Mouse (Mus musculus) lung, postnatal 25 days (tissue): ENCODE results near the gene Map2k2.
"Not testable (repeated sequence)": the region's sequence is repeated elsewhere in the genome, so short reads cannot be mapped to it uniquely, and the experiment has no call there.

Experiments
- DNase-seq: peaks from one replicate; pipeline ENCODE4 v3.0.0; 2022; ENCODE audit warnings: low spot score

Map2k2 gene

DNA sequence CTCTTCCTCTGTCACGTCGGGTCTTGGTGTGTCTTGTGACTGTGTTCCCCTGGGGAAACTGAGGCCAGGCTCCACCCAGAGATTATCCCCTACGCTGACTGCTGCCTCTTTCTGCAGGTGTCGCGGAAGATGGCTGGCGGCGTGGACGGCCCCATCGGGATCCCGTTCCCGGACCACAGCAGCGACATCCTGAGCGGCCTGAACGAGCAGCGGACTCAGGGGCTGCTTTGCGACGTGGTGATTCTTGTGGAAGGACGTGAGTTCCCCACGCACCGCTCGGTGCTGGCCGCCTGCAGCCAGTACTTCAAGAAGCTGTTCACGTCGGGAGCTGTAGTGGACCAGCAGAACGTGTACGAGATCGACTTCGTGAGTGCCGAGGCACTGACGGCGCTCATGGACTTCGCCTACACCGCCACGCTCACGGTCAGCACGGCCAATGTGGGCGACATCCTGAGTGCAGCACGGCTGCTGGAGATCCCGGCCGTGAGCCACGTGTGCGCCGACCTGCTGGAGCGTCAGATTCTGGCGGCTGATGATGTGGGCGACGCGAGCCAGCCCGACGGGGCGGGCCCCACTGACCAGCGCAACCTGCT is 38.2 kb downstream of the Map2k2 start:
- DNase-seq: no peak

DNA sequence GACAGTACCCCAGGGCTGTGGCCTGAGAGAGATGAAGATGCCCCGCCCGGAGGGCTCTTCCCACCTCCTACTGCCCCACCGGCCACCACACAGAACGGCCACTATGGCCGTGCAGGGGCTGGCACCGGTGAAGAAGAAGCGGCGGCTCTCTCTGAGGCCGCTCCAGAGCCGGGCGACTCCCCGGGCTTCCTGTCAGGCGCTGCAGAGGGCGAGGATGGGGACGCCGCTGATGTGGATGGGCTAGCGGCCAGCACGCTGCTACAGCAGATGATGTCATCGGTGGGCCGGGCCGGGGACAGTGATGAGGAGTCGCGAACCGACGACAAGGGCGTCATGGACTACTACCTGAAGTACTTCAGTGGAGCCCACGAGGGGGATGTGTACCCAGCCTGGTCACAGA is 39.0 kb downstream of the Map2k2 start:
- DNase-seq: peak; percentile 47

GRCm38 (mm10) chr10:81145307-81145706 is 39.6 kb downstream of the Map2k2 start:
- DNase-seq: no peak

- DNase-seq: no peak
Measured at GRCm38 (mm10) chr10:81145778-81146177, 40.1 kb downstream of the Map2k2 start.

GRCm38 (mm10) chr10:81146296-81146695 is 40.6 kb downstream of the Map2k2 start:
- DNase-seq: no peak

- no peak for DNase-seq
Measured at GRCm38 (mm10) chr10:81151261-81151660, 45.5 kb downstream of the Map2k2 start.

DNA sequence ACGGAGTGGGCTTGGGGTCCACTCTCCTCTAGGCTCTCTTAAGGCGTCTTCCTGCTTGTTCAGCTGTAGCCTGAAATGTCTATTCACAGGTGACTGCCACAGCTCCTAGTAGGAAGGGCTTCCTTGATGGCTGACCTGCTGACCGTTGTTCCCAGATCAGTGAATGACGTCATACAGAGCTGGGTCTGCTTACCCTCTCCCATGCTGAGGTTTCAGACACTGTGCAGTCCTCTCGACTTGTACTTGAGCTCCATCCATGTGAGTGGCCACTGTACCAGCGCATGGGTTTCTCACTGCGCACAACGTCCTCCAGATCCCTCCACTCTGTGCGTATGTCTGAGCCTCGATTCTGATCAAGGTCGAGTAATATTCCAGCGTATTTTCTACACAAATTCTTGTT is 46.9 kb downstream of the Map2k2 start:
- DNase-seq: no peak

GRCm38 (mm10) chr10:81154313-81154712 is 48.6 kb downstream of the Map2k2 start:
- DNase-seq: no peak

DNA sequence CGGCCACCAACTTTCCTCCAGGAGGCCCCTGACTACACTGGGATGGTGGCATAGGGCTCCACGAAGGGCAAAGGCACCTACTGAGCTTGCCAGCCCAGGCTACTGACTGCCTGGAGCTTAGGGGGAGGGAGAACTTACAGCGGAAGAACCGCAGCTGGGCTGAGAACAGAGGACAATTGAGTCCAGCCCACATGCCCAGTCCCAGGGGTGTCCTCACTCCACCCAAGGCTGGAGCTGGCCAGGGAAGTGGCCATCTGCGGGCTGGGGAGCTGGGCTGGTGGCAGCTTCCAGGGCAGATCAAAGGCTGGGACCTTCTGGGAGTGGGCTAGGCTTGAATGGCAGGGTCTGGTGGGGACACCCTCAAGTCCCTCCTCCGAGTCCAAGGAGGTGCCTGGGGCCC is 49.0 kb downstream of the Map2k2 start:
- DNase-seq: no peak

DNA sequence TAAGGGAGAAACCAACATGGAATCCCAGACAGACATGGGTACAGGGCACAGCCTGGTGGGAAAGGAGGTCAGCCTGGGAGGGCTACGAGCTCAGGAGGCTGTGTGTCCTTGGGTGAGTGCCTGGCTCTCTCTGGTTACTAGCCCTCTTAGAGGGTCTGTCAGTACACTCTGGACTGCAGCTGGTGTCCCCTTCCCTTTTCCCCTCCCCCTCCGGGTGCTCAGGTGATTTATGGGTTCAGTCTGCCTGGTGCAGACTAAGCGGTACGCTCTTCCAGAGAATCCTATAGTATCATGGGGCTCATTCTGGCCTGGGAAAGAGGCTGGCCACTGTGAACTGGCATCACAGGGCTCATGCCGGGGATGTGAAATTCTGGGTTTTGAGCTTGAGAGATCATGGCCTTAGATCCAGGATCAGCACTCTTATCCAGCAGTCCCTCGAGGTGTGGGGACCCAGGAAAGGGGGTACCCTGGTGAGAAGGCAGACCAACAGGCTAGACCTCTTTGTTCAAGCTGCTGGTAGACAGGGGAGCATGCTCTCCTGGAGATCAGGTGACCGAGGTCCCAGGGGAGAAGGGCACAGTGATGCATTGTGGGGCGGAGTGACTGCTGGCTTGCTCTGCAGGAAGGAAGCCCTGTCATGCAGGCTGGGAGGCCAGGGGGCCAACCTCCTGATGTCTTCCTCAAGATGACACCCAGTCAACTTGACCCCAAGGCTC is 56.0 kb downstream of the Map2k2 start:
- DNase-seq: peak; percentile 59

DNA sequence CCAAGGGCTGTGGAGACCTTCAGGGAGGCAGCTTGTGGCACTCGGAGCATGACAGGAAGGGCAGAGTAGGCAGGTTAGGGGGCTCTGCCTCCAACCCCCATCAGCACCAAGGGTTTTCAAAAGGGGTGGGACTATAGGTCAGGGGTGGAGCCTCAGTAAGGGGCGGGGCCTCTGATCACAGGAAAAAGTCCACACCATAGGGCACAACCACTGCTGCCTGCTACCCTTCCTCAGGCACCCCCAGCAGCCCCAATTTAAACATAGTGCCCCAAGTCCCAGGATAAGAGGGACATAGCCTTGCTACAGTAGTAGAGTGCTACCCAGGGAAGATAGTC is 56.6 kb downstream of the Map2k2 start:
- no peak for DNase-seq

DNA sequence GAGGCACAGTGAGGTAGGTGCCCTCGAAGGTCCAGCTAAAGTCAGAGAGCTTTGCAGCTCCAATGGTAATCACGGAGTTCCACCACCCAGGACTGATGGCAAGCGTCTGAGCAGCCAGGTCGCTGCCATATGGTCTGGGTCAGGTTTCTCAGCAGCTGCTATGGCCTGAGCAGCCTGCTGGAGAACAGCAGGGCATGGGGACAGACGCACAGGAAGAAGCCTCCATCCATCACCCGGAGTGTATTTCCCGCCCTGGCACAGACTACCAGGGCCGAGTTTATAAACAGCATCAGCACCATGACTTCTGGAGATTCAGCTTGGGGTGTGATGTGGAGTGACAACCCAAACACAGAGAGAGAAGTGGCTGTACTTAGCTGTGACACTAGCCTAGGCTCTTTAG is 59.4 kb downstream of the Map2k2 start:
- DNase-seq: peak; percentile 56

- DNase-seq: peak; percentile 100
Measured at GRCm38 (mm10) chr10:81167200-81168086, 61.7 kb downstream of the Map2k2 start, which contains the start of gene Pias4. Pias4 (minus strand) TSS chr10:81167923.

DNA sequence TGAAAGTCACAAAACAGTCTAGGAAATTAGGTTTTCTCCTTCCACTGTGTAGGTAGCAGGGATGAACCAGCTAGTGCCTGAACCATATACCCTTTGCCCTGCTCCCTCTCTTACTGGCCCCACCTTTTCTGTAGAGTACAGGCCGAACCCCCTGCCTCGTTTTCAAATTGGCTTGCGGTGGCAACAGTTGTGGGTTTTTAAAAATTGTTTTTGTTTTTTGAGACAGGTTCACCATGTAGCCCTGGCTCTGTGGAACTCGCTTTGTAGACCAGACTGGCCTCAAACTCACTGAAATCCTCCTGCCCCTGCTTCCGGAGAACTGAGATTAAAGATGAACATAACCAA is 62.3 kb downstream of the Map2k2 start:
- DNase-seq: no peak

GRCm38 (mm10) chr10:81168521-81169244 is 63.0 kb downstream of the Map2k2 start:
- DNase-seq: peak; percentile 92

GRCm38 (mm10) chr10:81169411-81169900 is 63.7 kb downstream of the Map2k2 start:
- DNase-seq: not testable (repeated sequence)

DNA sequence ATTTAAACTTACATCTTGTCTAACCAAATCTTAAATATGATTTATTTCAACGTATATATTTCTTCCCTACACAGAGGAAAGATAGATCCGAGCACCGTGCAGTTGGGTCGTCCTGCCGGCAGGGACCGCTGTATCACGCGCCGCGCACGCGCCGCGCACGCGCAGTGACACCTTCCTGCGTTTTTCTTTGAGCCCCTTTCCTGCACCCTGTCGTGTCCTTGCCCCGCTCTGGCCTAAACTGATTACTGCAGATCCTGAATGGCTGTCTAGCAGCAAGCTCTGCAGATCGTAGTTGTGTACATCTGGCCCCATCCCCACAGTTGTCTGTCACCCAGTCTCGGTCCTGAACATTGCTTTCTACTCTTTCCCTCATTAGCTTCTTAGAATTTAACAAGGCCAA is 67.4 kb downstream of the Map2k2 start:
- peak; percentile 78 for DNase-seq

- peak; percentile 91 for DNase-seq
Measured at GRCm38 (mm10) chr10:81174617-81175344, 69.1 kb downstream of the Map2k2 start.

DNA sequence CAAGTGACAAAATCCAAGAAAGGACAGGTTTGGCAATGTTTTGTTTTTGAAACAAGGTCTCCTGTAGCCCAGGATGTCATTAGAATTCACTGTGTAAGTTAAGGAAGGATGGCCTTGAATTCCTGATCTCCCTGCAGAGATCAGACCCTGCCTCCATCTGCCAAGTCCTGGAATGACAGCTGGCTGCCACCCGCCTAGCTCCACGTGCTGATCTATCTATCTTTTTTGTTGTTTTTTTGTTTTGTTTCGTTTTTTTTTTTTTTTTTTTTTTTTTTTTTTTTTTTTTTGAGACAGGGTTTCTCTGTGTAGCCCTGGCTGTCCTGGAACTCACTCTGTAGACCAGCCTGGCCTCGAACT is 69.6 kb downstream of the Map2k2 start:
- DNase-seq: not testable (repeated sequence)

GRCm38 (mm10) chr10:81175936-81176465 is 70.3 kb downstream of the Map2k2 start:
- DNase-seq: no peak
